Mouse (Mus musculus) CH12.LX (cell line): ENCODE measurements around the gene Git2. TPM values are rescaled to one million over a fixed set of nuclear protein-coding genes. Genes with fewer than 3 reads are reported as not detected.

ENCODE experiments used
- DNase-seq: peaks from one replicate; pipeline ENCODE4 v3.0.0-alpha.2; 2013; ENCODE audit errors: extremely low read depth
- H3K27ac ChIP-seq: 2 replicates; pipeline ENCODE4 v1.5.1; 2012; ENCODE audit warnings: low read depth, mild to moderate bottlenecking, control low read depth, moderate library complexity; ENCODE audit not compliant: insufficient read depth
- H3K27me3 ChIP-seq: replicated peaks from 2 replicates; pipeline ENCODE3; 2012; ENCODE audit warnings: inconsistent platforms
- H3K36me3 ChIP-seq, 2 experiments: replicated peaks in 1 of 2; 2 replicates each; pipeline versions ENCODE3 to v1.6.1; 2012; ENCODE audit warnings: inconsistent platforms in 1 of 2, low read length in 1 of 2, mild to moderate bottlenecking in 1 of 2, mixed read lengths in 1 of 2, moderate library complexity in 1 of 2; ENCODE audit not compliant: control insufficient read depth in 1 of 2, insufficient read depth in 1 of 2
- H3K4me1 ChIP-seq, 2 experiments: 2 replicates each; pipeline ENCODE4 v1.6.1; 2012; ENCODE audit warnings: inconsistent platforms in 1 of 2, moderate library complexity in 1 of 2; ENCODE audit not compliant: insufficient read depth in 2 of 2, control insufficient read depth in 1 of 2
- H3K4me2 ChIP-seq: 2 replicates; pipeline ENCODE4 v1.6.1; 2012; ENCODE audit warnings: low read depth, mild to moderate bottlenecking, control low read depth; ENCODE audit not compliant: poor library complexity, insufficient read depth, severe bottlenecking
- H3K4me3 ChIP-seq, 3 experiments: fragments of 150-350 bp in 1 of 3; sonication (generic) in 1 of 3; replicated peaks in 1 of 3; 2 replicates each; pipeline versions ENCODE3 to v1.5.1; 2011 to 2012; ENCODE audit warnings: low read depth in 2 of 3, low read length in 2 of 3, mild to moderate bottlenecking in 2 of 3, moderate library complexity in 2 of 3, control low read depth in 1 of 3, improper control_type of control experiment in 1 of 3, inconsistent platforms in 1 of 3, mixed read lengths in 1 of 3; ENCODE audit not compliant: poor library complexity in 1 of 3
- H3K79me2 ChIP-seq: replicated peaks from 2 replicates; pipeline ENCODE4 v1.6.1; 2012; ENCODE audit warnings: mild to moderate bottlenecking, moderate library complexity; ENCODE audit not compliant: control insufficient read depth, poor library complexity, insufficient read depth, severe bottlenecking; ENCODE audit errors: extremely low read depth
- H3K9ac ChIP-seq: 2 replicates; pipeline ENCODE4 v1.6.1; 2012; ENCODE audit warnings: low read depth, mild to moderate bottlenecking, control low read depth, moderate library complexity; ENCODE audit not compliant: insufficient read depth
- H3K9me3 ChIP-seq: replicated peaks from 2 replicates; pipeline ENCODE3; 2012; ENCODE audit warnings: low read length, inconsistent platforms, mixed read lengths
- E2F4 ChIP-seq: IDR thresholded peaks from 2 replicates; pipeline ENCODE4 v1.6.1; 2011; ENCODE audit warnings: low read depth, low read length, improper control_type of control experiment; ENCODE audit not compliant: insufficient replicate concordance
- ELF1 ChIP-seq: IDR thresholded peaks from 2 replicates; pipeline ENCODE4 v1.6.1; 2014; ENCODE audit warnings: low read depth, mild to moderate bottlenecking, inconsistent platforms, low read length, improper control_type of control experiment
- IRF4 ChIP-seq: IDR thresholded peaks from 2 replicates; pipeline ENCODE4 v1.6.1; 2014; ENCODE audit warnings: low read depth, mild to moderate bottlenecking, inconsistent platforms, low read length, improper control_type of control experiment
- KAT2A ChIP-seq: IDR thresholded peaks from 2 replicates; pipeline ENCODE4 v1.6.1; 2012; ENCODE audit warnings: low read length, improper control_type of control experiment, inconsistent platforms; ENCODE audit not compliant: insufficient replicate concordance
- MAX ChIP-seq: IDR thresholded peaks from 2 replicates; pipeline ENCODE4 v1.6.1; 2011; ENCODE audit warnings: low read length, improper control_type of control experiment
- MYC ChIP-seq: IDR thresholded peaks from 2 replicates; pipeline ENCODE4 v1.6.1; 2011; ENCODE audit warnings: low read depth, mild to moderate bottlenecking, improper control_type of control experiment, low read length
- NRF1 ChIP-seq: IDR thresholded peaks from 2 replicates; pipeline ENCODE4 v1.6.1; 2014; ENCODE audit warnings: low read depth, mild to moderate bottlenecking, inconsistent platforms, low read length, improper control_type of control experiment, moderate library complexity
- ZC3H11A ChIP-seq: IDR thresholded peaks from 2 replicates; pipeline ENCODE4 v1.6.1; 2012; ENCODE audit warnings: low read depth, mild to moderate bottlenecking, inconsistent platforms, low read length, improper control_type of control experiment
- dilution Hi-C: fragments of 300-500 bp; cut with MboI; formaldehyde crosslinking; loops from 2 replicates; pipeline ENCODE4 v1.14.3; 2020; ENCODE audit warnings: low sequenced_read_pairs; ENCODE audit not compliant: extremely low pct_unique_long_range_greater_than_20kb, extremely low pct_ligation_motif_present
- in situ Hi-C: fragments of 300-500 bp; cut with MboI; formaldehyde crosslinking; loops from 3 replicates; pipeline ENCODE4 v1.14.3; 2019; ENCODE audit warnings: low sequenced_read_pairs, low pct_ligation_motif_present, low pct_unique_long_range_greater_than_20kb, mixed read lengths
- polyA plus RNA-seq: library from polyadenylated mRNA; unstranded; fragments of >175 nt; gene quantifications from 2 replicates; pipeline ENCODE4 v1.2.1, GENCODE M21; 2012; ENCODE audit warnings: low read depth; ENCODE audit not compliant: insufficient read length
- total RNA-seq, 2 experiments: library from RNA; depleted of rRNA; stranded (reverse); fragments of 300-350 nt in 1 of 2; fragments of >200 nt in 1 of 2; gene quantifications; 2 replicates each; pipeline ENCODE4 v1.2.3; 2012 to 2014

Gene Git2
- total and polyA plus RNA-seq, 3 experiments, result 12.3 to 29.4 (median 22.1) TPM

DNA sequence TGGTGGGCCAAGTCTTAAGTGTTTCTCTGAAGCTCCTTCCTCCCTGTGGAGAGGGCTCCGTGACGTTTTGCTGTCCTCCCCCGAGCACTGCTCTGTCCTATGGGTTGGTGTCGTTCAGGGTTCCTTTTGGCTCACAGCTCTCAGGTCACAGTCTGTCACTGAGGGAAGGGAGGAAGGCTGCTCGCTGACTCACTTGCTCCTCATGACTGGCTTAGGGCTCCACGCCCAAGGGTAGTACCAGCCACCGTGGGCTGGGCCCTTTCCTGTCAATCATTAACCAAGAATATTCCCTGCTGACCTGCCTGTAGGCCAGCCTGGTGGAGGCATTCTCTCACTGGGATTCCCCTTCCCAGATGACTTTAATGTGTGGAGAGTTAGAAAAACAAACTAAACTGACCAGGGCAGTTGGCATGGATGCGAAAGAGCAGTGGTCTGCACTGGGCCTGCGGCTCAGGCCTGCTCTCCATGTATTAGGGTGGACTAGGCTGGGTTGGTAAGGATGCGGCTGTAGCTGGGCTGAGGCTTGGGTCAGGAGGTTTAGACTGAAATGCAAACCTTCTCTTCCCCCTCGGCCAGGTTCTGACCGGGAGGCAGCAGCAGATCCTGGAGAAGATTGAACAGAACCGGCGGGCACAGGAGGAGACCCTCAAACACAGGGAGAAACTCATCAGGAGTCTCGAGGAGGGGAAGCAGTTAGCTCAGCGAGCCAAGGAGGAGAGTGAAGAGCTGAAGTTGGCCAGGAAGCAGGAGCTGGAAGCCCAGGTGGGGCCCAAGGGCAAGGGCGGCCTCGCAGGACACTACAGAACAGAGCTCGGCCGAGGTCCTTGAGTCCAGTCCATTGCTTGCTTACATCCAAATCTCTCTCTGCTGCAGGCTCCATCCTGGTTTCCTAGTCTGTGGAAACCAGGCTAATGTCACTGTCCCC, 56.1 kb downstream of the Git2 start:
- in situ Hi-C loops, result loop anchor here (25.0 kb wide), 1 partner anchor 193 kb away; the partner anchor contains the start of gene Oasl1
- no peaks in the 10 kb centered on the region for H3K79me2 ChIP-seq
- H3K4me2 ChIP-seq, result no peak overlapping the region
- H3K4me1 ChIP-seq, result peaks cover 16 to 26% of the 10 kb centered on the region in 2 experiments
- no peak for TF ChIP-seq NRF1
- no peak for TF ChIP-seq MAX
- no peak for TF ChIP-seq ELF1
- TF ChIP-seq, all 38 proteins: peak for 0
- Histone ChIP-seq H3K27me3 (no peaks in the 10 kb centered on the region), H3K36me3 (peaks cover 73 to 97% of the 10 kb centered on the region in 2 experiments), H3K9ac (no peak overlapping the region), H3K4me3 (no peak overlapping the region), H3K27ac (no peak overlapping the region), H3K9me3 (peaks cover 6% of the 10 kb centered on the region)
- dilution Hi-C loops, result no loop called here
- DNase-seq, result no peak

DNA sequence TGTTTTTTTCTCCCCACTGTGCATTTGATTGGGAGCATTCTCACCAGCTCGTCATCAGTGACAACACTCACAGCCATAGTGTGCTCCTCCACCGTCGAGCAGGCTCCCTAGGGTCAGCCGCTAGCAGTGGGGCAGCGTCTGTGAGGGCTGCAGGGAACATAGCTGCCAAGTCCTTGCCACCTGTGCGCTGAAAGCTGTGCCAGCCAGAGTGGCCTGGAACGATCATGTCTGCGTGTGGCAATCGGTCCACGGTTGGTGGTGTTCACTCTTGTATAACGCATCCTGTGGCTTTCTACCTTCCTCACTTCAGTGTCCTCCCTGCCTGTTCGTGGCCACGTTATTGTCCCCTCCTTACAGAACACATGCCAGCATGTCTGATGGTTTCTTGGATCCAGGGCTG, 56.8 kb downstream of the Git2 start:
- in situ Hi-C loops (loop anchor here (25.0 kb wide), 1 partner anchor 194 kb away; the partner anchor contains the start of gene Oasl1), dilution Hi-C loops (no loop called here)
- no peak overlapping the region for H3K27ac ChIP-seq
- DNase-seq, result no peak
- H3K36me3 ChIP-seq, result peaks cover 72 to 97% of the 10 kb centered on the region in 2 experiments
- H3K4me3 ChIP-seq, result no peak overlapping the region
- no peak overlapping the region for H3K9ac ChIP-seq
- H3K4me2 ChIP-seq, result no peak overlapping the region
- H3K27me3 ChIP-seq, result no peaks in the 10 kb centered on the region
- peaks cover 16 to 22% of the 10 kb centered on the region in 2 experiments for H3K4me1 ChIP-seq
- H3K79me2 ChIP-seq, result no peaks in the 10 kb centered on the region
- TF ChIP-seq KAT2A, result no peak
- no peak for TF ChIP-seq IRF4
- TF ChIP-seq MYC, result no peak
- TF ChIP-seq, all 38 proteins: peak for 0
- H3K9me3 ChIP-seq, result no peaks in the 10 kb centered on the region

DNA sequence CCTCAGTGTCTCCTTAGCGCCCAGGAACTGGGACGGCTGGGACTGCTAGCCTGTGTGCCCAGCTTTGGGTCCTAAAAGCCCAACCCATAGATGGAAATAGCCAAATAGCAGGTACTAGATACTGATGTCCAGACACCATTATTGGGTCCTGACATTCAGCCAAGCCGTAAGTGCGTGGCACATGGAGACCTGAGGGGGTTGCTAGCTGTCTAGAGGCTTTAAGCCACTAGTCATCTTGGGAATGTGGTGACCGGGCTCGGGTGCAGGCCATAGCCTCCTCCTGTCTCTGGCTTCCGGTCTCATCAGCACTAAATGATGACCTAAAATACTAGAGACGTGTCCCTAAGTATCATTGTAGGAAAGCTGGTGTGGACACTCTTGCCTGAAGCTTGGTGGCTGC, 57.4 kb downstream of the Git2 start:
- Histone ChIP-seq H3K4me1 (peaks cover 14 to 16% of the 10 kb centered on the region in 2 experiments), H3K27ac (no peak overlapping the region), H3K9ac (no peak overlapping the region), H3K79me2 (no peaks in the 10 kb centered on the region), H3K4me2 (no peak overlapping the region), H3K4me3 (no peak overlapping the region), H3K27me3 (no peaks in the 10 kb centered on the region), H3K9me3 (no peaks in the 10 kb centered on the region), H3K36me3 (peaks cover 77 to 100% of the 10 kb centered on the region in 2 experiments)
- TF ChIP-seq ZC3H11A (no peak), E2F4 (no peak), NRF1 (no peak), IRF4 (no peak)
- no peak for DNase-seq
- in situ Hi-C loops (loop anchor here (25.0 kb wide), 1 partner anchor 194 kb away; the partner anchor contains the start of gene Oasl1), dilution Hi-C loops (no loop called here)
